Mouse (Mus musculus) heart, embryonic 12.5 days (tissue): ENCODE results near the gene Smtnl1. TPM values are rescaled to one million over a fixed set of nuclear protein-coding genes. Genes with fewer than 3 reads are reported as not detected.

Experiments
- ATAC-seq: fragments of 200-750 bp; cut with Nextera tagmentation; 2 replicates; pipeline ENCODE4 v1.8.0; 2017; ENCODE audit warnings: moderate TSS enrichment, moderate library complexity; ENCODE audit not compliant: insufficient number of reproducible peaks, low FRiP score
- H3K27ac ChIP-seq: fragments of 300-500 bp; sonication (generic); 2 replicates; pipeline ENCODE4 v1.5.1; 2016; ENCODE audit warnings: mild to moderate bottlenecking, moderate library complexity; ENCODE audit not compliant: poor library complexity, severe bottlenecking
- H3K27me3 ChIP-seq: fragments of 300-500 bp; sonication (generic); replicated peaks from 2 replicates; pipeline ENCODE4 v1.6.1; 2016; ENCODE audit warnings: mild to moderate bottlenecking, moderate library complexity
- H3K36me3 ChIP-seq: fragments of 300-500 bp; sonication (generic); 2 replicates; pipeline ENCODE4 v1.6.1; 2016; ENCODE audit warnings: mild to moderate bottlenecking, moderate library complexity
- H3K4me1 ChIP-seq: fragments of 300-500 bp; sonication (generic); replicated peaks from 2 replicates; pipeline ENCODE4 v1.6.1; 2016; ENCODE audit warnings: mild to moderate bottlenecking
- H3K4me2 ChIP-seq: fragments of 300-500 bp; sonication (generic); 2 replicates; pipeline ENCODE4 v1.6.1; 2016; ENCODE audit warnings: mild to moderate bottlenecking, moderate library complexity
- H3K4me3 ChIP-seq: fragments of 300-500 bp; sonication (generic); 2 replicates; pipeline ENCODE4 v1.5.1; 2016; ENCODE audit warnings: mild to moderate bottlenecking
- H3K9ac ChIP-seq: fragments of 300-500 bp; sonication (generic); 2 replicates; pipeline ENCODE4 v1.6.1; 2016; ENCODE audit warnings: mild to moderate bottlenecking, moderate library complexity
- H3K9me3 ChIP-seq: fragments of 300-500 bp; sonication (generic); replicated peaks from 2 replicates; pipeline ENCODE4 v1.6.1; 2016; ENCODE audit warnings: mild to moderate bottlenecking, moderate library complexity
- WGBS: fragments of 180-500 bp; shearing (Covaris S2); methylation state at CpG from one replicate; pipeline ENCODE4 v1.1.7; 2016; 5-methylcytosine and 5-hydroxymethylcytosine counted together
- polyA plus RNA-seq: library from polyadenylated mRNA; unstranded; fragments of >200 nt; fragmentation: Nextera tagmentation; extraction: Ambion mirVana; gene quantifications from 2 replicates; pipeline ENCODE4 v1.2.1, GENCODE M21; 2016

Gene Smtnl1
- polyA plus RNA-seq: 0.17 and 0.43 TPM in 2 replicates

GRCm38 (mm10) chr2:84822552-84822951, at the start of gene Smtnl1:
Gene Smtnl1 (minus strand): TSS chr2:84822652.
- no peak for ATAC-seq
- no peak within 1 kb of the TSS for H3K4me2 ChIP-seq
- H3K4me3 ChIP-seq: no peak within 1 kb of the TSS
- H3K27ac ChIP-seq: peak within 1 kb of the TSS; percentile 63
- H3K9me3 ChIP-seq: no peaks in the 10 kb centered on the region
- H3K4me1 ChIP-seq: peaks cover 26% of the 10 kb centered on the region
- WGBS: 45% methylated on average over 13 of the region's 13 CpGs
- H3K36me3 ChIP-seq: no peaks in the 10 kb centered on the region
- H3K9ac ChIP-seq: no peak within 1 kb of the TSS
- no peaks in the 10 kb centered on the region for H3K27me3 ChIP-seq

- no peak for ATAC-seq
- Histone ChIP-seq H3K27ac (no peak overlapping the region), H3K4me3 (no peak overlapping the region), H3K9me3 (peaks cover 6% of the 10 kb centered on the region; the same call in 1 of the 2 replicates), H3K4me1 (peaks cover 19% of the 10 kb centered on the region), H3K27me3 (peaks cover 100% of the 10 kb centered on the region), H3K36me3 (no peaks in the 10 kb centered on the region), H3K9ac (no peak overlapping the region), H3K4me2 (no peak overlapping the region)
- 56% methylated on average over 4 of the region's 4 CpGs for WGBS
Measured at GRCm38 (mm10) chr2:84870623-84871160, 48.2 kb upstream of the Smtnl1 start.

GRCm38 (mm10) chr2:84868977-84869376, 46.5 kb upstream of the Smtnl1 start:
- no peak overlapping the region for H3K4me2 ChIP-seq

GRCm38 (mm10) chr2:84868521-84868943, 46.1 kb upstream of the Smtnl1 start:
- WGBS: 7% methylated on average over 5 of the region's 5 CpGs
- ATAC-seq: no peak
- Histone ChIP-seq H3K27me3 (peaks cover 89% of the 10 kb centered on the region), H3K4me2 (no peak overlapping the region), H3K9me3 (peaks cover 6% of the 10 kb centered on the region; the same call in 1 of the 2 replicates), H3K27ac (no peak overlapping the region), H3K9ac (no peak overlapping the region), H3K36me3 (peaks cover 2% of the 10 kb centered on the region; the same call in 1 of the 2 replicates), H3K4me3 (no peak overlapping the region), H3K4me1 (peaks cover 23% of the 10 kb centered on the region)

More at GRCm38 (mm10) chr2:84868977-84869376, 46.5 kb upstream of the Smtnl1 start:
- whole genome bisulfite sequencing: 60% methylated on average over 2 of the region's 2 CpGs
- Histone ChIP-seq H3K27ac (no peak overlapping the region), H3K4me3 (no peak overlapping the region), H3K27me3 (peaks cover 93% of the 10 kb centered on the region), H3K4me1 (peaks cover 23% of the 10 kb centered on the region), H3K9ac (no peak overlapping the region), H3K9me3 (peaks cover 6% of the 10 kb centered on the region; the same call in 1 of the 2 replicates), H3K36me3 (no peaks in the 10 kb centered on the region)
- ATAC-seq: no peak

- H3K27me3 ChIP-seq: peaks cover 62% of the 10 kb centered on the region
- peaks cover 13% of the 10 kb centered on the region for H3K4me1 ChIP-seq
- peaks cover 28% of the 10 kb centered on the region for H3K36me3 ChIP-seq
- WGBS: 2% methylated on average over 47 of the region's 47 CpGs
- H3K9ac ChIP-seq: 0 out of 2 replicates have a peak overlapping the region, but pooled peaks have one; percentile 39
- H3K4me3 ChIP-seq: peak overlapping the region; percentile 40
- peaks cover 6% of the 10 kb centered on the region; the same call in 1 of the 2 replicates for H3K9me3 ChIP-seq
- no peak overlapping the region for H3K27ac ChIP-seq
- ATAC-seq: peak; percentile 44
- peak overlapping the region; percentile 74 for H3K4me2 ChIP-seq
Measured at GRCm38 (mm10) chr2:84865616-84866571, 43.4 kb upstream of the Smtnl1 start.

GRCm38 (mm10) chr2:84862231-84862630, 39.8 kb upstream of the Smtnl1 start:
- Histone ChIP-seq H3K27me3 (peaks cover 26% of the 10 kb centered on the region), H3K4me1 (peaks cover 13% of the 10 kb centered on the region), H3K9me3 (no peaks in the 10 kb centered on the region), H3K4me3 (no peak overlapping the region), H3K4me2 (no peak overlapping the region), H3K36me3 (peaks cover 59% of the 10 kb centered on the region), H3K27ac (no peak overlapping the region), H3K9ac (no peak overlapping the region)
- 78% methylated on average over 3 of the region's 3 CpGs for WGBS
- ATAC-seq: no peak

- Histone ChIP-seq H3K36me3 (peaks cover 67% of the 10 kb centered on the region), H3K27ac (no peak overlapping the region), H3K9ac (no peak overlapping the region), H3K4me2 (no peak overlapping the region), H3K4me3 (no peak overlapping the region), H3K27me3 (peaks cover 18% of the 10 kb centered on the region), H3K9me3 (no peaks in the 10 kb centered on the region), H3K4me1 (peaks cover 11% of the 10 kb centered on the region)
- WGBS: 62% methylated on average over 3 of the region's 3 CpGs
- ATAC-seq: no peak
Measured at GRCm38 (mm10) chr2:84861430-84861829, 39.0 kb upstream of the Smtnl1 start.

GRCm38 (mm10) chr2:84859991-84860780, 37.7 kb upstream of the Smtnl1 start:
- peaks cover 74% of the 10 kb centered on the region for H3K36me3 ChIP-seq
- peaks cover 5% of the 10 kb centered on the region for H3K27me3 ChIP-seq
- H3K4me3 ChIP-seq: no peak overlapping the region
- 80% methylated on average over 7 of the region's 7 CpGs for WGBS
- no peak overlapping the region for H3K27ac ChIP-seq
- no peak for ATAC-seq
- H3K4me1 ChIP-seq: no peaks in the 10 kb centered on the region
- no peak overlapping the region for H3K4me2 ChIP-seq
- H3K9me3 ChIP-seq: no peaks in the 10 kb centered on the region
- no peak overlapping the region for H3K9ac ChIP-seq

- no peak overlapping the region for H3K9ac ChIP-seq
Measured at GRCm38 (mm10) chr2:84858551-84858950, 36.1 kb upstream of the Smtnl1 start.

GRCm38 (mm10) chr2:84855732-84856131, 33.3 kb upstream of the Smtnl1 start:
- Histone ChIP-seq H3K27me3 (no peaks in the 10 kb centered on the region), H3K9me3 (no peaks in the 10 kb centered on the region), H3K9ac (no peak overlapping the region), H3K4me2 (no peak overlapping the region), H3K36me3 (peaks cover 75% of the 10 kb centered on the region), H3K4me1 (peaks cover 9% of the 10 kb centered on the region), H3K27ac (no peak overlapping the region), H3K4me3 (no peak overlapping the region)
- 49% methylated on average over 2 of the region's 2 CpGs for WGBS
- ATAC-seq: no peak

More at GRCm38 (mm10) chr2:84858551-84858950, 36.1 kb upstream of the Smtnl1 start:
- no peaks in the 10 kb centered on the region for H3K27me3 ChIP-seq
- no peak overlapping the region for H3K4me2 ChIP-seq
- peaks cover 88% of the 10 kb centered on the region for H3K36me3 ChIP-seq
- H3K9me3 ChIP-seq: no peaks in the 10 kb centered on the region
- WGBS: 90% methylated on average over 1 of the region's 1 CpGs
- no peak overlapping the region for H3K4me3 ChIP-seq
- no peak overlapping the region for H3K27ac ChIP-seq
- ATAC-seq: no peak
- no peaks in the 10 kb centered on the region for H3K4me1 ChIP-seq
